Mouse (Mus musculus) R1 (cell line): ENCODE measurements around the gene Slc30a10.
A peak's percentile ranks its signal among the peaks of the same experiment; 100 is the strongest.

Source experiments
- DNase-seq: peaks from one replicate; pipeline ENCODE4 v3.0.0-alpha.2; 2018; ENCODE audit warnings: low read depth, low spot score

Gene Slc30a10

DNA sequence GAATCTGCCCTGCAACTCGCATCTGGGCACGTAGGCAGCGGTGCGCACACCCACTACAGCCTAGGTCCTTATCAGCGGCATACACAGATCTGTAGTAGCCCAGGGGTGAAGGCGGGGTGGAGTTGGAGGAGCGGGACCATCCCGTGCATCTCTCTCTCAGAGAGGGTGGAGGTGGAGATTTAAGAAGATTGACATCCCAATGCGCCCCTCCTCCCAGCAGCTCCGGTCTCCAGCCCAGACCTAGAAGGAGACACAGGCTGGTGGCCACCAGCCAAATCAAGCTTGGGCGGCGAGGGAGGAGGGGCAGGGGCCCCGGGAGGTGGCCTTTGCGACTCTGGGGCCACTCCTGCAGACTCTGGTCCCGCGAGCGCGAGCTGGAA, at the start of gene Slc30a10:
Gene Slc30a10, plus strand, starts transcription at position 274 of the 380 bp plus-strand sequence.
- peak; percentile 87 for DNase-seq

- DNase-seq = no peak
These were observed 48.7 kb upstream of the Slc30a10 start for GRCm38 (mm10) chr1:185405921-185406320.

GRCm38 (mm10) chr1:185409831-185410230, 44.8 kb upstream of the Slc30a10 start:
- DNase-seq = peak; percentile 23

DNA sequence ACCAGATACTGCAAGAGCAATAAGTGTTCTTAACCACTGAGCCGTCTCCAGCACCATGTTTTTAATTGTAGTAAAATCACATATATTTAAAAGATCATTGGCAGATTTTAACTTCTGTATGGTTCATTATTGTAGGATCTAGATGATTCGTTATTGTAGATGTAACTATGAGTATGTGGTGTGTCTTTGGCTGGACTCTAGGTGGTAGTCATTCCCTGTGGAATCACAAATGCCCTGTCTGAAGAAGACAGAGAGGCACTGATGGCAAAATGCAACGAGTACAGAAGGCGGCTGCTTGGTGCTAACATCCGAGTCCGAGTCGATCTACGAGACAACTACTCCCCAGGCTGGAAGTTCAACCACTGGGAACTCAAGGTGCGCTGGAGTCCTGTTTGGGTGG, 36.6 kb upstream of the Slc30a10 start:
- no peak for DNase-seq

DNA sequence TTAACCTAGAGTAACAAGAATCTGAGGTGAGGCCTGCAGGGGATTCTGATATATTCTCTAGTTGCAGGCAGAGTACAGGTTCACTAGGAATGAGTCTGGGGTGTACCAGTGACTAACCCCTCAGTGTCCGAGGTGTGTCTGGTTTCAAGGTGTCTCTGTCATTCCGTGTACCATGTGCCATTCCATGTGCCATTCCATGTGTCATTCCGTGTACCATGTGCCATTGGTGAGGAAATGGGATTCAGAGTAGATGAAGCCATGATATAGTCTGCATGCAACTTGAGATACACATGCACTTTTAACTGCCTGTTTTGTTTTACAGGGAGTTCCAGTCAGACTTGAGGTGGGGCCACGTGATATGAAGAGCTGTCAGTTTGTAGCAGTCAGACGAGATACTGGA, 34.8 kb upstream of the Slc30a10 start:
- no peak for DNase-seq

DNA sequence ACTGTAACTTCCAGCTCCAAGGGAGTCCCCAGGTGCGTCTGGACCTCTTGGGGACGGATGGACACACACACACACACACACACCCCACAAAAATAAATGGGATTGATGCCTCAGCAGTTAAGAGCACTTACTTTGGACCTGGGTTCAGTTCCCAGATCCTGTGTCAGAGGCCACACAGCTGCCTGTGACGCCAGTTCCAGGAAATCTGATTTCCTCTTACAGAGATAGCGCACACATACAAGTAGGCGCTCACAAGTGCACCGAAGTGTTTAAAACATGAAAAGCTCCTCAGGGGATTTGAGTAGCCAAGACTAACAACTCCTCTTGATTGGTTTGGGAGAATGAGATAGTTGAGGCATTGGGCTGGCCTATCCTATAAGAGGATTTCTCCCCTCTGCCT, 33.9 kb upstream of the Slc30a10 start:
- no peak for DNase-seq

DNA sequence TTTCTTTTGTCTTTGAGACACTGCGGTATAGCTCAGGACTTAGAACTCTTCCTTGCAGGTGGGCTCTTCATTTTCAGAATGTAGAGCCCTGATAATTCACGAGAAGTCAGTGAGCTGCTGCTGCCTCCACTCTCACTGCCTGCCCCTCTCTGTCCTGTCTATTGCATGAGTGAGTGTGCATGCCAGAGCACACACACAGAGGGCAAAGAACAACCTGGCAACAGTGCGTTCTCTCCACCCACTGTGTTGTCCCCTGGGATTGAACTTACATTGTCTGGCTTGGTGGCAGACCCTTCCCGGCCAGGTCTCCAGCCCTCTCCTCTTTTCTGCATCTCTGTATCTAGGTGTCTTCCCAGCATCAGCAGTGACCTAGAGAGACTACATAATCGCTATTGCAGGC, 28.1 kb upstream of the Slc30a10 start:
- DNase-seq = no peak

GRCm38 (mm10) chr1:185430488-185430887, 24.2 kb upstream of the Slc30a10 start:
- no peak for DNase-seq

- DNase-seq = no peak
These were observed 23.2 kb upstream of the Slc30a10 start for GRCm38 (mm10) chr1:185431245-185431997.

GRCm38 (mm10) chr1:185431998-185432317, 22.7 kb upstream of the Slc30a10 start:
- DNase-seq = no peak

- no peak for DNase-seq
These were observed 21.5 kb upstream of the Slc30a10 start for GRCm38 (mm10) chr1:185433112-185433511.

- DNase-seq = no peak
These were observed 15.6 kb upstream of the Slc30a10 start for GRCm38 (mm10) chr1:185438841-185439580.

DNA sequence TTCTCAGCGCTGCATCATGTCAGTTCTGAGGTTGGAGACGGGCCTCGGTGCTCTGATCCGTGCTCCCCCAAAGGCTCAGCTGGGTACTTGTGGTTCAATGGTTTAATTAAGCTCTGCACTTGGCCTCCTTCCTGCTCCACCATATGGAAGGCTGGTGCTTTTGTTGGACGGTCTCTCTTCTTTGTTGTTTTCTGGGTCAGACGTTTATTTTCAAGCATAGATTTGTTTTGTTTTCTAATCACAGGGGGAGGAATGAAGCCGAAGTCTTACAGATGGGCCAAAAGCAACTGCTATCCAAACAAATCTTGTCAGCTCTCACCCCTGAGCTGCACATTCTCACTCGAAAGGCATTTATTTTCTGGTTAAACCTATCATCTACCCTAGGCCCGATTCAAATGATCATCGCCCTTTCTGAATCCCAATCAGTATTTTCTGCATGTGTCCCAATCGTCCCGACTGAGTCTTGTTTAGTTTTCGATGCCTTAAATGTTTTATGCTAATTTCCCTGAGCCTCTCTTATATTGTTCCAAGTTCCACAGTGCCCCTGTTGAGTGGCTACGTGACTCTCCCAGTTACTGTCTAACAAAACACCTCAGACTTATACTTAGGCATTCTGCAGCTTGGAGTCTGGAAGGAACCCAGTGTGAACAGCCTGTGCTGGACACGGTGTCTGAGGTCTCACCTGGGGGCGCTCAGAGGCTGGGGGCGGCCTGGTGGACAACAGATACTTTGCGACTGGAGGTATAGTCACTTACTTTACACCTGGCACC, 12.8 kb upstream of the Slc30a10 start:
- DNase-seq = no peak

- DNase-seq = no peak
These were observed 5.7 kb upstream of the Slc30a10 start for GRCm38 (mm10) chr1:185448936-185449335.

DNA sequence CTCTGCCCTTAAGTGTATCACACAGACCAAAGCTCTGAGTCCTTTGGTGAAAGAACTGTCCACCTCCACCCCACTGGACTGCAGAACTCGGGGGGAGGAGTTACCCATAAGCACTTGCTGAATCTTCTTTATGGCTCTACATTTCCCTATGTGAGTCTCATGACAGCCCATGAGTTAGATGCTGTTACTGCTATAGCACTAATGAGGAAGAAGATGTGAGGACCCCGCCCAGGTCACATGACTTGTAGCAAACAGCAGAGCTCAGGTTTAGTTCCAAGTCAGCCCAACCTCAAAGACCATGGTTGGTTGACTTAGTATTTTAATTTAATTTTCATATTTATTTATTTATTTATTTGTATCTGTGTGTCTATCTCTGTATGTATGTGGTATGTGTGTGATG, 4.9 kb upstream of the Slc30a10 start:
- DNase-seq = no peak

- DNase-seq = no peak
These were observed 3.6 kb upstream of the Slc30a10 start for GRCm38 (mm10) chr1:185451077-185451476.

GRCm38 (mm10) chr1:185451495-185451894, 3.2 kb upstream of the Slc30a10 start:
- no peak for DNase-seq

DNA sequence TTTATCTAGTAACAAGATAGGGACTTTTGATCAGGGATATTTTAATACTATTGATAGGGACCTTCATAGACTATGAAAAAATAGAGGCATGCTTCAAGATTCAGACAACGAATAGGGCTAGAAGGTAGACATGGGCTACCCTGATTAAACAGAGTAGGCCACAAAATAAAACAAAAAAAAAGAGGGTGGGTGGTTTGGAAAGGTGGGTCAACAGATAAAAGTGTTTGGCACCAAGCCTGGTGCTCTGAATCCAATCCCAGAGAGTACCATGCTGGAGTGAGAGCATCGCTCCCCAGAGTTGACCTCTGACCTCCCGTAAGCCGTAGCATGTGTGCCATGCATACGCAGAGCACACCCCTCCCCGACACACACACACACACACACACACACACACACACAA, 2.2 kb upstream of the Slc30a10 start:
- DNase-seq = no peak

GRCm38 (mm10) chr1:185454144-185454543, 504 bp upstream of the Slc30a10 start:
- DNase-seq = no peak

- DNase-seq = no peak
These were observed 480 bp downstream of the Slc30a10 start for GRCm38 (mm10) chr1:185454955-185455701.

- no peak for DNase-seq
These were observed 1.7 kb downstream of the Slc30a10 start for GRCm38 (mm10) chr1:185456327-185456726.

- DNase-seq = peak; percentile 55
These were observed 5.4 kb downstream of the Slc30a10 start for GRCm38 (mm10) chr1:185460096-185460495.
